Mouse (Mus musculus) urinary bladder, adult 2 months (tissue): Measurements from ENCODE around the gene Kcnt1. TPM values are rescaled to one million over a fixed set of nuclear protein-coding genes. Genes with fewer than 3 reads are reported as not detected.

Source experiments
- polyA plus RNA-seq: library from polyadenylated mRNA; depleted of rRNA; stranded (reverse); fragments of >200 nt; gene quantifications from 2 replicates; pipeline ENCODE4 v1.2.3, GENCODE M21; 2012; rRNA removed

The Kcnt1 gene
- polyA plus RNA-seq, 1 experiment, result 6.7 TPM

Other genes with a start within 250 kb of the Kcnt1 start
- gene Ccdc183, start 246.1 kb upstream of the Kcnt1 start, polyA plus RNA-seq, result not detected in 2 replicates
- gene Tmem141, start 241.7 kb upstream of the Kcnt1 start, polyA plus RNA-seq, result 55.4 and 59.7 TPM in 2 replicates
- 22.9 and 30.6 TPM in 2 replicates for gene Fcna, start 235.7 kb upstream of the Kcnt1 start, polyA plus RNA-seq
- 0.94 and 1.8 TPM in 2 replicates for gene Lcn8, start 210.6 kb upstream of the Kcnt1 start, polyA plus RNA-seq
- 0.32 TPM in 1 of 2 replicates, not detected in the other for gene Lcn5, start 205.8 kb upstream of the Kcnt1 start, polyA plus RNA-seq
- 0.36 and 0.63 TPM in 2 replicates for gene Lcn6, start 186.9 kb upstream of the Kcnt1 start, polyA plus RNA-seq
- gene Lcn10, start 181.0 kb upstream of the Kcnt1 start, polyA plus RNA-seq, result 0.06 TPM in 1 of 2 replicates, not detected in the other
- gene Obp2a, start 163.7 kb upstream of the Kcnt1 start, polyA plus RNA-seq, result not detected in 2 replicates
- 30.9 and 41.7 TPM in 2 replicates for gene Bmyc, start 157.0 kb upstream of the Kcnt1 start, polyA plus RNA-seq
- not detected in 2 replicates for gene Obp2b, start 126.7 kb upstream of the Kcnt1 start, polyA plus RNA-seq
- gene Lcn3, start 98.2 kb upstream of the Kcnt1 start, polyA plus RNA-seq, result not detected in 2 replicates
- gene Lcn11, start 86.7 kb upstream of the Kcnt1 start, polyA plus RNA-seq, result not detected in 2 replicates
- not detected in 2 replicates for gene Gm13539, start 81.5 kb upstream of the Kcnt1 start, polyA plus RNA-seq
- not detected in 2 replicates for gene Glt6d1, start 47.9 kb upstream of the Kcnt1 start, polyA plus RNA-seq
- not detected in 2 replicates for gene Lcn9, start 40.6 kb upstream of the Kcnt1 start, polyA plus RNA-seq
- gene Sohlh1, start 16.5 kb upstream of the Kcnt1 start, polyA plus RNA-seq, result 0.04 TPM in 1 of 2 replicates, not detected in the other
- gene Camsap1, start 119.5 kb downstream of the Kcnt1 start, polyA plus RNA-seq, result 7.4 and 12.4 TPM in 2 replicates
- gene Ubac1, start 158.0 kb downstream of the Kcnt1 start, polyA plus RNA-seq, result 56.6 and 62.4 TPM in 2 replicates